Mouse (Mus musculus) macrophage (primary cell): ENCODE measurements around the gene Ikbkg. TPM values are rescaled to one million over a fixed set of nuclear protein-coding genes. Genes with fewer than 3 reads are reported as not detected.
"Not testable (repeated sequence)": the region's sequence is repeated elsewhere in the genome, so short reads cannot be mapped to it uniquely, and the experiment has no call there.

Source experiments
- H3K27ac ChIP-seq: fragments of 350-480 bp; formaldehyde crosslinking; 2 replicates; pipeline ENCODE4 v1.9.0; 2021
- H3K36me3 ChIP-seq: fragments of 350-480 bp; formaldehyde crosslinking; 2 replicates; pipeline ENCODE4 v1.9.0; 2021; ENCODE audit errors: inconsistent target
- H3K4me3 ChIP-seq: fragments of 350-480 bp; formaldehyde crosslinking; 2 replicates; pipeline ENCODE4 v1.9.0; 2021; ENCODE audit errors: inconsistent target
- H3K79me2 ChIP-seq: fragments of 350-480 bp; formaldehyde crosslinking; 2 replicates; pipeline ENCODE4 v1.9.0; 2021; ENCODE audit errors: inconsistent target
- WGBS: methylation state at CpG from one replicate; pipeline ENCODE4 v1.1.7; 2026; ENCODE audit warnings: inconsistent platforms; ENCODE audit not compliant: missing documents; 5-methylcytosine and 5-hydroxymethylcytosine counted together
- polyA plus RNA-seq: library from polyadenylated mRNA; stranded (reverse); fragments of 250-400 nt; gene quantifications from 3 replicates; pipeline ENCODE4 v1.2.4, GENCODE M21; 2018; ENCODE audit warnings: inconsistent platforms
- total RNA-seq, 78 experiments: library from RNA; depleted of rRNA; stranded (reverse); fragments of 250-400 nt; gene quantifications; 1 replicate in 9 of 78; 2 replicates in 24 of 78; 3 replicates in 43 of 78; 4 replicates in 2 of 78; pipeline ENCODE4 v1.2.4; 2018; ENCODE audit warnings: inconsistent platforms in 56 of 78

Ikbkg gene
- 100 to 1,000 TPM in 2 of 26 experiments, 10 to 100 TPM in 24; 31.2 to 112 (median 66.7) TPM for total RNA-seq (2018; cell fraction: chromatin; rRNA removed)
- total RNA-seq (2018; cell fraction: cytosol; rRNA removed) = 10 to 100 TPM; 20.0 to 36.1 (median 29.3) TPM
- total RNA-seq (2018; cell fraction: nucleus; rRNA removed) = 10 to 100 TPM; 20.7 to 57.8 (median 37.0) TPM
- 21.1 to 27.6 TPM (median 22.4 TPM) in 3 replicates for polyA plus RNA-seq

DNA sequence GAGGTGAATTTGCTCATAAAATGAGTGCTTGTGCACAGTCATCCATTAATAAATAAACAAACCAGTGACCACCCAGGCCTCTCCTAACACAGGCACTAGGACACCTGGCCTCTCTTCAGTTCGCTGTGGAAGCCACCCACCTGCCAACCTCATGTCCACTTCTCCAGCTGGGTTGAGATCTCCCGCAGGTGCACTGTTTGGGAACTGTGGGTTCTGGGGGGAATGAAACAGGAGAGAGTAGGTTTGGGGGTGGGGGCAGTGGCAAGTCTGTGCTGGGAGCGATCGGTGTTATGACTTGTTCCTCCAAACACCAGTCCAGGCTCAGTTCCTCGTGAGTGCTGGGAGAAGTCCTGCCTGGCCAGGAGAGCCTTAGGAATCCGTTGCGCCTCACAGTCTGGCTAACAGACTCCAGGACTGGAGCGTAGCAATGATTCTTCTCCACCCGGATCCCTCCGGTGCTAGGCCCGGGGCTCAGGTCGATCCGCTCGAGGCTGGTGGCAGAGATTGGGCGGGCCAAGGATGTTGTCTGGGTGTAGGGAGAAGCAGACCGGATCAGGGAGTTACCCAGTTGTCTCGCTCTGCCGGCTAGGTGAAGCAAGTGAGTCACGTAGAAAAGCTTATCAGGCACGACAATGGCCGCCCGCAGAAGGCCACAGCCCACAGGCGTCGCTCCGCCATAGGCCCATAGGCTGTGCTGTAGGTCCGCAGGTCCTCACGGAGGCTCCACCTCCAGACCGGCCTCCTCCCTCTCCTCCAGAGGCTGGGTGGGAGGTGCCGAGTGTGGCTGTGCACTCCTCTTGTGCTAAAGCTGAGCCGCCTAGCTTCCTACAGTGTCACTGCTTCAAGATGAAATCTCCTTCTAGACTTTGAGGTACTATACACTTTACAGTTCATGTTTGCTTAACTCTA lies at the start of gene Ikbkg, which contains the start of gene Fam3a:
Gene Ikbkg, plus strand, starts transcription at position 756 of the 909 bp plus-strand sequence.
Gene Fam3a, minus strand, starts transcription at position 738 of the 909 bp plus-strand sequence.
- 31% methylated on average over 26 of the region's 30 CpGs for WGBS
- peak within 1 kb of the TSS; percentile 73 for H3K27ac ChIP-seq
- H3K4me3 ChIP-seq = peak within 1 kb of the TSS; percentile 60
- H3K36me3 ChIP-seq = no peaks in the 10 kb centered on the region
- H3K79me2 ChIP-seq = no peaks in the 10 kb centered on the region

DNA sequence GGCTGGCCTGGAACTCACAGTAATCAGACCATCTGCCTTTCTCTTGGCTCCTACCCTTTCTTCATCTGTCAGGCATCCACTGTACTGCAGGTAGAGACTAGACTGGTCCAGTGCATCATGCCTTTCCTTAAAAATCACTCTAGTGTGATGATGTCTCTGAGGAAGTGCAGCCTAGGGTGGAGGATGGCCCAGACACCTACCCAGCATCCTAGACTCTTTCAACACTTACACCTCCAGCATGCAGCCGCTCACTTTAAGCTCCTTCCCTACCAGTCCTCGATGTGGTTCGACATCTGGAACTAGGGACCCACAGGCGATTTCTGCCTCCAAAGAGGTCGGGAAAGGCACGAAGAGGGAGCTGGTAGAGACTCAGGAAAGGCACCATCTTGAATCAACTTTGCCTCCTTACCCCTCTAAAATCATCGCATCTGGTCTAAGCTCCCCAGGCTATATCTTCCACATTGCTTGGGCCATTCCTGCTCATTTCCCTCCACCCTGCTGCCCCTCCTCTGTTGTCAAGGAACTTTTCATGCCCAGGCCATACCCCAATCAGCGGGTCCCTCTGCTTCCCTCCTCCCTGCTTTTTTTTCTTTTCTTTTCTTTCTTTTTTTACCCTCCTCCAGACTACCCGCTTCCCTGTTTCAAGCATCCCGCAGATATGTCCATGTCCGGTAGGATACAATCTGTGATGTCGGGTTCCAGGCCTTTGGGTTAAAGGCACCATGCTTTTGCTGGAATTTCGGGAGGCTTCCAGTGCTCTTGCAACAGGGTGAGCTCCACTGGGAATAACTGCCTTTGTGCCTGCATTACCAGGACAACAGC lies 40.2 kb upstream of the Ikbkg start:
- no peaks in the 10 kb centered on the region for H3K36me3 ChIP-seq
- H3K4me3 ChIP-seq = peak overlapping the region; percentile 54
- H3K27ac ChIP-seq = peak overlapping the region; percentile 33
- H3K79me2 ChIP-seq = no peaks in the 10 kb centered on the region
- WGBS = 20% methylated on average over 11 of the region's 13 CpGs

DNA sequence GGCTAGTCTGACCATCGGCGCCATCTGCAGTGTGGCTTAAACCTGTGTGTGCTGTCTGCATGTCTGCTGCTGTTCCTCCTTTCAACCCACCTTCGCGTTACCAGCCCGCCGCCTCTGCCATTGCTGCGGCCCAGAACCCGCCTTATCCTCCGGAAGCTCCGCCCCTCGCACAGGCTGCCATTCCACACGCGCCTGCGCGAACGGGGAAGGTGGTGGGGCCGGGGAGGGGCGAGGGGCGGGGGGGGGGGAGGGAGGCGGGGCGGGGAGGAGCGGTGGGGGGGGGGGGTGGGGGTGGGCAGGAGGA lies 39.7 kb upstream of the Ikbkg start, which contains the start of gene Lage3:
Gene Lage3, minus strand, starts transcription at position 152 of the 304 bp plus-strand sequence.
- 33% methylated on average over 9 of the region's 22 CpGs for WGBS

GRCm38 (mm10) chrX:74357069-74357468 lies 36.0 kb upstream of the Ikbkg start:
- H3K4me3 ChIP-seq, H3K27ac ChIP-seq, H3K79me2 ChIP-seq, H3K36me3 ChIP-seq: not testable (repeated sequence)
- WGBS = 86% methylated on average over 1 of the region's 3 CpGs

More for the DNA sequence above, 39.7 kb upstream of the Ikbkg start, which contains the start of gene Lage3:
- H3K36me3 ChIP-seq = no peaks in the 10 kb centered on the region
- peak within 1 kb of the TSS; percentile 33 for H3K27ac ChIP-seq
- no peaks in the 10 kb centered on the region for H3K79me2 ChIP-seq
- peak within 1 kb of the TSS; percentile 54 for H3K4me3 ChIP-seq

DNA sequence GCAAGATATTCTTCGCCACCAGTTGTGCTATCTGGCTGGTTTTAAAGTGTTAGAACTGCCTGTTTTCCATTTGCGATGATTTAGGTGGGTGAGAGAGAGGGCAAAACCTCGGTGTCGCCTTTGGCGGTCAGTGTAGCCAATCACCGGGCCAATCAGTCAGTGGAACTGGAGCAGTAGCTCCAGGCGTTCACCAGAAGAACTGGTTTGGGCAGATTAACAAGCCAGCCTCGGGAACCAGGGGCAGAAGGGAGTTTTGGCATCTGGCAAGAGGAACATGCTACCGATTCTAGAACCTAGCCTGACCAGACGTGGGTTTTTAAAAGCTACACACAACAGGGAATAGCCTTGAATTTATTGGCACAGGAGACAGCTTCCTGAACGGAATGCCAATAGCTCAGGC lies 33.9 kb upstream of the Ikbkg start:
- WGBS = 71% methylated on average over 11 of the region's 11 CpGs
- no peaks in the 10 kb centered on the region for H3K36me3 ChIP-seq
- H3K79me2 ChIP-seq = no peaks in the 10 kb centered on the region
- H3K27ac ChIP-seq = no peak overlapping the region
- H3K4me3 ChIP-seq = no peak overlapping the region

DNA sequence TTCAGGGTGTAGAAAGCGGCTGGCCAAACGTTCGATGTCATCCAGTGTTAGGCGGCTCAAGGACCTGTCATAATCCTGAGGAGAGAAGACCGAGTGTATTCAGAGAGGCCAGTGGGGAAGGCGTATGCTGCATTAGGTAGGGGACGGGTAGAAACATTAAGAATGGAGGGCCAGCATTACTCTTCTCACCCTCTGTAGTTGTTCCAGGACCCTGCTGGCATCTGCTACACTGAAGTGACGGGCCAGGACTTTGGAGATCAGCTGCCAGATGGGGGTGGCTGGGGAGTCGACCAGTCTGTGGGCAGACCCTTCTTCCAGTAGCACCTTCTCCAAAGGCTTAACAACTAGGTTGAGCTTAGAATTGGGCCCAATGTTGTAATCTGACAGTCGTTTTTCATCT lies 25.6 kb upstream of the Ikbkg start:
- Histone ChIP-seq H3K4me3 (peak overlapping the region; percentile 63), H3K27ac (peak overlapping the region; percentile 48), H3K79me2 (peaks cover 15% of the 10 kb centered on the region; the same call in 1 of the 2 replicates), H3K36me3 (no peaks in the 10 kb centered on the region)
- 49% methylated on average over 8 of the region's 10 CpGs for WGBS

DNA sequence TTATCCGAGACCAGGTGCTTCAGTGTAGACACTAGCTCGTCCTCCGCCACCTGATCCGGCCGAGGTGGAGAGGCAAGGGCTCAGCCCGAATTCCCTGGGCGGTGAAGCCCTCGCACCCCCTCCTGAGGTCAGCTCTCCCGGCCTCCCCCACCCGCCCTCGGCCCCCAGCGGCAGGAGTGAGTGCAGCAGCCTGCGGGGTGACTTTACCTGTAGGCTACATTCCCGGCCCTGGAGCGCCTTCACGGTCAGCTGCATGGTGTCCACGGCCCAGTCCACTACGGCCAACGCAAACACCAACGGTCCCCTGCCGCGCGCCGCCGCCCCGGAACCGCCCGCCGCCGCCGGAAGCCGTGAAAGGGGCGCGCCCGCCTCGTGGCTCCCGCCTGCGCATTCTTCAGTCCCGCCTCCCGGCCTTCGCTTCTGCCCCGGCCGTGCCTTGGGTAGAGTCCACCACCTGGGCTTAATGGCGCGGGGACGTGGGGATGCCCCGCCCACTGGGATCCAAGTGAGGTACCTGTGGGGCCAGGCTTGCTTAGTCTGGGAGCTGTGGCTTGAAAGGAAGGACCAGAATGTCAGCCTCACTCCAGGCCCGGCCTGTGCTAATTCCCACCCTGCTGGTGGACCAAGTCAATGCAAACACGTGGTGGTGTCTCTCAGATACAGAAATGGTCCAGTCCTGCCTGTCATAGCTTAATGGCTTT lies 24.7 kb upstream of the Ikbkg start:
- WGBS = 30% methylated on average over 37 of the region's 49 CpGs
- Histone ChIP-seq H3K27ac (peak overlapping the region; percentile 48), H3K36me3 (no peaks in the 10 kb centered on the region), H3K4me3 (peak overlapping the region; percentile 63), H3K79me2 (peaks cover 15% of the 10 kb centered on the region; the same call in 1 of the 2 replicates)

- WGBS = 27% methylated on average over 31 of the region's 32 CpGs
- Histone ChIP-seq H3K36me3 (no peaks in the 10 kb centered on the region), H3K27ac (peak within 1 kb of the TSS; percentile 19; the same call in 1 of the 2 replicates), H3K4me3 (peak within 1 kb of the TSS; percentile 57), H3K79me2 (peaks cover 2% of the 10 kb centered on the region; the same call in 1 of the 2 replicates)
Observed at GRCm38 (mm10) chrX:74372888-74373549, 20.1 kb upstream of the Ikbkg start, which contains the start of the genes Ubl4a and Slc10a3. Ubl4a (minus strand) TSS chrX:74373218. Slc10a3 (minus strand) TSS chrX:74373349.

GRCm38 (mm10) chrX:74384451-74384850 lies 8.6 kb upstream of the Ikbkg start:
- 0 out of 2 replicates have a peak, but pooled peaks cover 7% of the 10 kb centered on the region for H3K36me3 ChIP-seq
- 96% methylated on average over 2 of the region's 2 CpGs for WGBS
- no peaks in the 10 kb centered on the region for H3K79me2 ChIP-seq
- no peak overlapping the region for H3K27ac ChIP-seq
- H3K4me3 ChIP-seq = no peak overlapping the region

- Histone ChIP-seq H3K4me3 (no peak overlapping the region), H3K79me2 (no peaks in the 10 kb centered on the region), H3K36me3 (0 out of 2 replicates have a peak, but pooled peaks cover 7% of the 10 kb centered on the region), H3K27ac (no peak overlapping the region)
Observed at GRCm38 (mm10) chrX:74388153-74388552, 4.9 kb upstream of the Ikbkg start.

GRCm38 (mm10) chrX:74400136-74400535 lies 7.0 kb downstream of the Ikbkg start:
- Histone ChIP-seq H3K4me3 (no peak overlapping the region), H3K79me2 (no peaks in the 10 kb centered on the region)
- 74% methylated on average over 3 of the region's 3 CpGs for WGBS

GRCm38 (mm10) chrX:74408340-74408739 lies 15.2 kb downstream of the Ikbkg start:
- Histone ChIP-seq H3K27ac (no peak overlapping the region), H3K36me3 (peaks cover 15% of the 10 kb centered on the region), H3K79me2 (no peaks in the 10 kb centered on the region), H3K4me3 (no peak overlapping the region)
- 71% methylated on average over 2 of the region's 2 CpGs for WGBS

More at GRCm38 (mm10) chrX:74400136-74400535, 7.0 kb downstream of the Ikbkg start:
- Histone ChIP-seq H3K27ac (no peak overlapping the region), H3K36me3 (no peaks in the 10 kb centered on the region)

GRCm38 (mm10) chrX:74413377-74413776 lies 20.3 kb downstream of the Ikbkg start:
- peaks cover 30% of the 10 kb centered on the region for H3K79me2 ChIP-seq
- H3K36me3 ChIP-seq = peaks cover 15% of the 10 kb centered on the region

More at GRCm38 (mm10) chrX:74413377-74413776, 20.3 kb downstream of the Ikbkg start:
- Histone ChIP-seq H3K27ac (no peak overlapping the region), H3K4me3 (no peak overlapping the region)
